Mouse (Mus musculus): ENCODE results near the gene Sufu. TPM values are rescaled to one million over a fixed set of nuclear protein-coding genes. Genes with fewer than 3 reads are reported as not detected.
A peak's percentile ranks its signal among the peaks of the same experiment; 100 is the strongest.

The Sufu gene
- polyA plus RNA-seq, 1 experiment from 2014 or later, result 32.8 TPM

GRCm38 (mm10) chr19:46414486-46414885 is 17.8 kb downstream of the Sufu start:
- no peak for ATAC-seq (ENCODE audit: insufficient number of reproducible peaks, low FRiP score, low TSS enrichment, low read depth)
- Histone ChIP-seq H3K9me3 (no peaks in the 10 kb centered on the region), H3K4me1 (no peaks in the 10 kb centered on the region), H3K27ac (no peak overlapping the region), H3K9ac (no peak overlapping the region), H3K4me2 (no peak overlapping the region), H3K27me3 (no peaks in the 10 kb centered on the region), H3K36me3 (0 out of 2 replicates have a peak, but pooled peaks cover 3% of the 10 kb centered on the region), H3K4me3 (no peak overlapping the region)
- 87% methylated on average over 8 of the region's 8 CpGs for WGBS

- Histone ChIP-seq H3K9me3 (no peaks in the 10 kb centered on the region), H3K4me1 (0 out of 2 replicates have a peak, but pooled peaks cover 4% of the 10 kb centered on the region), H3K36me3 (no peaks in the 10 kb centered on the region), H3K27me3 (no peaks in the 10 kb centered on the region), H3K9ac (no peak overlapping the region), H3K27ac (no peak overlapping the region), H3K4me3 (no peak overlapping the region), H3K4me2 (no peak overlapping the region)
- 75% methylated on average over 9 of the region's 9 CpGs for WGBS
- no peak for ATAC-seq (ENCODE audit: insufficient number of reproducible peaks, low FRiP score, low TSS enrichment, low read depth)
Observed at GRCm38 (mm10) chr19:46416276-46416675, 19.6 kb downstream of the Sufu start.

- H3K36me3 ChIP-seq, result no peaks in the 10 kb centered on the region
- H3K4me1 ChIP-seq, result peaks cover 22% of the 10 kb centered on the region
- no peak overlapping the region for H3K4me3 ChIP-seq
- ATAC-seq (ENCODE audit: insufficient number of reproducible peaks, low FRiP score, low TSS enrichment, low read depth), result no peak
- 79% methylated on average over 4 of the region's 4 CpGs for WGBS
- no peaks in the 10 kb centered on the region for H3K27me3 ChIP-seq
- no peaks in the 10 kb centered on the region for H3K9me3 ChIP-seq
- H3K27ac ChIP-seq, result no peak overlapping the region
- no peak overlapping the region for H3K9ac ChIP-seq
- H3K4me2 ChIP-seq, result no peak overlapping the region
Observed at GRCm38 (mm10) chr19:46418051-46418450, 21.4 kb downstream of the Sufu start.

GRCm38 (mm10) chr19:46420410-46420809 is 23.7 kb downstream of the Sufu start:
- Histone ChIP-seq H3K9ac (no peak overlapping the region), H3K27me3 (no peaks in the 10 kb centered on the region), H3K36me3 (peaks cover 6% of the 10 kb centered on the region), H3K27ac (no peak overlapping the region), H3K9me3 (no peaks in the 10 kb centered on the region), H3K4me1 (peaks cover 30% of the 10 kb centered on the region), H3K4me2 (no peak overlapping the region), H3K4me3 (no peak overlapping the region)
- no peak for ATAC-seq (ENCODE audit: insufficient number of reproducible peaks, low FRiP score, low TSS enrichment, low read depth)
- WGBS, result 93% methylated on average over 7 of the region's 7 CpGs

- peak; percentile 79 for ATAC-seq (ENCODE audit: insufficient number of reproducible peaks, low FRiP score, low TSS enrichment, low read depth)
- peaks cover 11% of the 10 kb centered on the region for H3K36me3 ChIP-seq
- no peaks in the 10 kb centered on the region for H3K27me3 ChIP-seq
- H3K9me3 ChIP-seq, result no peaks in the 10 kb centered on the region
- peak overlapping the region; percentile 65 for H3K27ac ChIP-seq
- H3K4me1 ChIP-seq, result peaks cover 30% of the 10 kb centered on the region
- WGBS, result 25% methylated on average over 11 of the region's 11 CpGs
- no peak overlapping the region for H3K9ac ChIP-seq
- H3K4me3 ChIP-seq, result no peak overlapping the region
- peak overlapping the region; percentile 2; the same call in 1 of the 2 replicates for H3K4me2 ChIP-seq
Observed at GRCm38 (mm10) chr19:46422384-46423338, 26.0 kb downstream of the Sufu start.

- WGBS, result 94% methylated on average over 8 of the region's 8 CpGs
Observed at GRCm38 (mm10) chr19:46425266-46425665, 28.6 kb downstream of the Sufu start.

GRCm38 (mm10) chr19:46426488-46426887 is 29.8 kb downstream of the Sufu start:
- ATAC-seq (ENCODE audit: insufficient number of reproducible peaks, low FRiP score, low TSS enrichment, low read depth), result no peak
- Histone ChIP-seq H3K36me3 (peaks cover 22% of the 10 kb centered on the region), H3K4me1 (peaks cover 27% of the 10 kb centered on the region), H3K27ac (no peak overlapping the region), H3K27me3 (no peaks in the 10 kb centered on the region), H3K9me3 (no peaks in the 10 kb centered on the region), H3K9ac (no peak overlapping the region), H3K4me3 (no peak overlapping the region), H3K4me2 (no peak overlapping the region)
- WGBS, result 83% methylated on average over 12 of the region's 12 CpGs

More at GRCm38 (mm10) chr19:46425266-46425665, 28.6 kb downstream of the Sufu start:
- Histone ChIP-seq H3K4me3 (no peak overlapping the region), H3K9ac (no peak overlapping the region), H3K9me3 (no peaks in the 10 kb centered on the region), H3K4me1 (peaks cover 30% of the 10 kb centered on the region), H3K36me3 (peaks cover 22% of the 10 kb centered on the region), H3K4me2 (no peak overlapping the region), H3K27me3 (no peaks in the 10 kb centered on the region), H3K27ac (no peak overlapping the region)
- ATAC-seq (ENCODE audit: insufficient number of reproducible peaks, low FRiP score, low TSS enrichment, low read depth), result no peak

- Histone ChIP-seq H3K27me3 (no peaks in the 10 kb centered on the region), H3K36me3 (peaks cover 22% of the 10 kb centered on the region), H3K4me3 (no peak overlapping the region), H3K27ac (no peak overlapping the region), H3K4me1 (peaks cover 10% of the 10 kb centered on the region; the same call in 1 of the 2 replicates), H3K9ac (no peak overlapping the region), H3K4me2 (no peak overlapping the region), H3K9me3 (no peaks in the 10 kb centered on the region)
- no peak for ATAC-seq (ENCODE audit: insufficient number of reproducible peaks, low FRiP score, low TSS enrichment, low read depth)
Observed at GRCm38 (mm10) chr19:46429250-46429649, 32.6 kb downstream of the Sufu start.

GRCm38 (mm10) chr19:46433712-46434111 is 37.0 kb downstream of the Sufu start:
- Histone ChIP-seq H3K27ac (0 out of 2 replicates have a peak overlapping the region, but pooled peaks have one; percentile 63), H3K4me3 (no peak overlapping the region), H3K36me3 (peaks cover 1% of the 10 kb centered on the region; the same call in 1 of the 2 replicates), H3K9ac (no peak overlapping the region), H3K27me3 (no peaks in the 10 kb centered on the region), H3K4me2 (no peak overlapping the region), H3K9me3 (no peaks in the 10 kb centered on the region), H3K4me1 (peaks cover 13% of the 10 kb centered on the region; the same call in 1 of the 2 replicates)
- no peak for ATAC-seq (ENCODE audit: insufficient number of reproducible peaks, low FRiP score, low TSS enrichment, low read depth)
- 58% methylated on average over 7 of the region's 7 CpGs for WGBS

GRCm38 (mm10) chr19:46434148-46434547 is 37.5 kb downstream of the Sufu start:
- no peaks in the 10 kb centered on the region for H3K36me3 ChIP-seq
- H3K9me3 ChIP-seq, result no peaks in the 10 kb centered on the region
- no peak overlapping the region for H3K9ac ChIP-seq
- peaks cover 13% of the 10 kb centered on the region; the same call in 1 of the 2 replicates for H3K4me1 ChIP-seq
- no peaks in the 10 kb centered on the region for H3K27me3 ChIP-seq
- no peak overlapping the region for H3K27ac ChIP-seq
- H3K4me2 ChIP-seq, result no peak overlapping the region
- H3K4me3 ChIP-seq, result no peak overlapping the region
- WGBS, result 63% methylated on average over 9 of the region's 9 CpGs
- no peak for ATAC-seq (ENCODE audit: insufficient number of reproducible peaks, low FRiP score, low TSS enrichment, low read depth)

GRCm38 (mm10) chr19:46434591-46434990 is 37.9 kb downstream of the Sufu start:
- Histone ChIP-seq H3K27ac (no peak overlapping the region), H3K4me1 (peaks cover 13% of the 10 kb centered on the region; the same call in 1 of the 2 replicates), H3K36me3 (no peaks in the 10 kb centered on the region), H3K4me3 (no peak overlapping the region), H3K4me2 (no peak overlapping the region), H3K9ac (no peak overlapping the region), H3K27me3 (no peaks in the 10 kb centered on the region), H3K9me3 (no peaks in the 10 kb centered on the region)
- no peak for ATAC-seq (ENCODE audit: insufficient number of reproducible peaks, low FRiP score, low TSS enrichment, low read depth)
- 80% methylated on average over 9 of the region's 9 CpGs for WGBS

- Histone ChIP-seq H3K9me3 (no peaks in the 10 kb centered on the region), H3K36me3 (no peaks in the 10 kb centered on the region), H3K27me3 (no peaks in the 10 kb centered on the region), H3K4me2 (no peak overlapping the region), H3K27ac (no peak overlapping the region), H3K4me3 (no peak overlapping the region), H3K4me1 (peaks cover 13% of the 10 kb centered on the region; the same call in 1 of the 2 replicates), H3K9ac (no peak overlapping the region)
- 14% methylated on average over 7 of the region's 7 CpGs for WGBS
- no peak for ATAC-seq (ENCODE audit: insufficient number of reproducible peaks, low FRiP score, low TSS enrichment, low read depth)
Observed at GRCm38 (mm10) chr19:46435492-46435891, 38.8 kb downstream of the Sufu start.
